Mouse (Mus musculus) G1E-ER4 (cell line): ENCODE measurements around the gene Ppp5c. TPM values are rescaled to one million over a fixed set of nuclear protein-coding genes. Genes with fewer than 3 reads are reported as not detected.

ENCODE experiments used
- GATA1 ChIP-seq: IDR thresholded peaks from one replicate; pipeline ENCODE4 v1.8.0; 2012; ENCODE audit warnings: low read length, inconsistent platforms
- polyA plus RNA-seq: library from polyadenylated mRNA; stranded (reverse); fragments of >175 nt; gene quantifications from 2 replicates; pipeline ENCODE4 v1.2.3, GENCODE M21; 2012

Gene Ppp5c
- polyA plus RNA-seq, 1 experiment, result 165 TPM

GRCm38 (mm10) chr7:17002375-17003195 is 25.1 kb downstream of the Ppp5c start:
- TF ChIP-seq GATA1, result no peak

- TF ChIP-seq GATA1, result no peak
These were observed 28.1 kb downstream of the Ppp5c start for GRCm38 (mm10) chr7:16999650-17000049.

- TF ChIP-seq GATA1, result no peak
These were observed 28.5 kb downstream of the Ppp5c start for GRCm38 (mm10) chr7:16999233-16999632.

DNA sequence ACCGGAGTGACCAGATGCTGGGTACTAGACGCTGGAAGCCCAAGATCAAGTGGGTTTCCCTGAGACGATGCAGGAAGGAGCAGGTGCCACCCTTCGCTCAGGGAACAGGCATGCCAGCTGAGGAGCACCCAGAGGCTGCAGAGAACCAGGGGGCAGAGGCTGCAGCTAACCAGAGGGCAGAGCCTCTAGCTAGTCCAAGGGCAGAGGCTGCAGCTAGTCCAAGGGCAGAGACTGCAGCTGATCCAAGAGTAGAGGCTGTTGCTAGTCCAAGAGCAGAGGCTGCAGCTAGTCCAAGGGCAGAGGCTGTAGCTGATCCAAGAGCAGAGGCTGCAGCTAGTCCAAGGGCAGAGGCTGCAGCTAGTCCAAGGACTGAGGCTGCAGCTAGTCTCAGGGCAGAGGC is 32.4 kb downstream of the Ppp5c start:
- TF ChIP-seq GATA1, result no peak

DNA sequence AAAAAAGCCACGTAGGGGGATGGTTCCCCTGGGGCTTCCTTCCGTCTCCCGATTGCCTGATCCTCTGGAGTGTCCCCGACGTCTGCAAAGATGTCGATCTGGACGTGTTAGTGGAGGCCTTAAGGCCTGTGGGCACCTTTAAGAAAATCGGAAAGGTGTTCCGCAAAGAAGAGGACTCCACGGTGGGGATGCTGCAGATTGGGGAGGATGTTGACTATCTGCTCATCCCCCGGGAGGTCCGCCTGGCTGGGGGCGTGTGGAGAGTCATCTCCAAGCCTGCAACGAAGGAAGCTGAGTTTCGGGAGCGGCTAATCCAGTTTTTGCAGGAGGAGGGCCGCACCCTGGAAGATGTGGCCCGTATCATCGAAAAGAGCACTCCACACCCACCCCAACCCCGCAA is 33.3 kb downstream of the Ppp5c start:
- TF ChIP-seq GATA1, result no peak

DNA sequence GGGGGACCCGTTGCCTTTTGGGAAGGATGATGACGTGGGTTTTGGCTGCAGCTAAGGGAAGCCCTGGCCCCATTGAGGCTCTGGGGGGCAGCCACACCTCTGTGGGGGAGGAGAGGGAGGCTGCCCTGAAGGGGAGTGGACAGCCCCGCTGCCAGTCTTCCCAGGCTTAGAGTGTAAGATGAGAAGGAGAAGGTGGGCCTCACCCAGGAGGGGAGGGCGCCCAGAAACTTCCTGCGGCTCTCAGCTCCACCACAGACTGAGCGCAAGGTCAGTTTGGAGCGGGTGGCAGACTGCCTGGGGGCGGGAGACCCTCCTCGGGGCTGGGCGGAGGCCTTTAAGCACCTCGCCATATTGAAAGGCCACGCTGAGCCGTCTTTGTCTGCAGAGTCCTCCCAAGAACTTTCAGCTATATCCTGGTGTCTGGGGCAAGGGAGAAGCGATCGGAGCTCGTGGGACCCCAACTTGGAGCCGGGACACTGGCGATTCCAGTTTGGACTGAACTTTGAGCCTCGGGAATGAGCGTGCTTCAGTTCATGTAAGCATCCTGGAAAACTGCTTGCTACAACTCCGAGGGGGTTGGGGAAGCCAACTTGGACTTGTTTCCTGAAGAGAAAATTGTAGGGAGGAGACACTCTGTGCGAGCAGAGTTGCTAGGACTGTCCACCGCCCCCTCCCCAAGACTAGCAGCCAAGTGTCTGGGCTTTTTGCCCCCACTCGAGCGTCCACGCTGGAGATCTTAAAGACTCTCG is 33.9 kb downstream of the Ppp5c start:
- no peak for TF ChIP-seq GATA1

DNA sequence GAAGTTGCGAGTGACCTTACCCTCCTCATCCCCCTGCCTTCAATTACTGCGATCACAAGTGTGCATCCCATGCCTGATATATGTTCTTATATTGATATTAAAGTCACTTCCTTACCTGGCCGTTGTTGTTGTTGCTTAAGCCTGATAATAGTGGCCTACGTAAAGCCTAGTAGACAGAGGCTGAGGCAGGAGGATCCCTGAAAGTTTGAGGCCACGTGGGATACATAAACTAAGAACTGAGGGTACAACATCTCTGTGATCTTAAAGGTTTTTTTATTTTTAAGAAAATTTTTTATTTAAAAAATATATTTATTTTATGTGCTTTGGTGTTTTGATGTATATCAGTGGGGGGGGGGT is 35.3 kb downstream of the Ppp5c start, which contains the start of gene Ccdc8:
TSS of gene Ccdc8 (plus strand) at position 258 of the 357 bp plus-strand sequence.
- no peak for TF ChIP-seq GATA1

GRCm38 (mm10) chr7:16991681-16992450 is 35.9 kb downstream of the Ppp5c start:
- TF ChIP-seq GATA1, result no peak

DNA sequence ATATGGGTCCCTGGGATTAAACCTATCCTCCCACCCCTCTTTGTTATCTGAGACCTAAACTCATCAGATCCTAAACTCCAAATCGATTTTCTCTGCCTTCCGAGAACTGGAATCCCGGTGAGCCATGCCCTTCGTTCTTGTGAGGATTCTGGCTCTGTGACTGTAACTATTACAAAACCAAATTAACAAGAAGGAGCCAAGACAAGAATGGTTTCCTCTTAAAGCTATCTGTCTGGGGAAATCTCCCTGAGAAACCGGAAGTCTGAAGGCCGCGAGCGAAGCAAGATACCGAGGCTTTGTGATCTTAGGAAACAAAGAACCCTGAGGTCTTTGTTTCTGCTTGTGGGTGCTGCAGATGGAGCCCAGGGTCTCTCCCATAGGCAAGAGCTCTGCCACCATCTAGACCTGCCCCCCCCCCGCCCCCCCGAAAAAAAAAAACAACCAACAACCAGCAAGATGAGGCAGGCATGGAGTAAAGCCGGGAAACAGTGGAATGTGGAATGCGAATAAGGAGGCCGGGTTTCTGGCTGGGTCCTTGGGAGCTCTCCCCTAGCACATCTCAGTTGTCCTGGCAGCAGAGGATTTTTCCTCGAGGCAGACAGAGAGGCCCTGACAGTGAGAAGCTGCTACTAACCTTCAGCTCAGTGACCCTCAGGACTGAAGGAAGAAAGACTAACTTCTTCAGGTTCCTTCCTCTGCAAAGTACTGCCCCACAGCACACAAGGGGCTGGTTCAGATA is 37.5 kb downstream of the Ppp5c start:
- no peak for TF ChIP-seq GATA1

DNA sequence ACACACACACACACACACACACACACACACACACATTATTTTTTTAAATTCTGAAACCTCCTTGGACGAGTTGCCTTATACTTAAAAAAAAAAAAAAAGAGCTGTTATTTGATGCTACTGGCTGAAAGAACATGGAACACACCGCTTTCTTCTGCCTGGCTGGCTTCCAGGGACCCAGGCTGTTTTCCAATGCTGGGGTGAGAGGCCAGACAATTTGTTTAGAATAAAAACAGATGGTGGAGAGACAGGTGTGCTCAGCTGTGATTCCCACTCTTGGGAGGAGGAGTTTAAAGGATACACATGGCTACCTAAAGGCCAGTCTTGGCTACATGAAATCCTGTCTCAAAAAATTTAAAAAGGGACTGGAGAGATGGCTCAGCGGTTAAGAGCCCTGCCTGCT is 39.3 kb downstream of the Ppp5c start:
- no peak for TF ChIP-seq GATA1

- no peak for TF ChIP-seq GATA1
These were observed 40.1 kb downstream of the Ppp5c start for GRCm38 (mm10) chr7:16987541-16988149.

DNA sequence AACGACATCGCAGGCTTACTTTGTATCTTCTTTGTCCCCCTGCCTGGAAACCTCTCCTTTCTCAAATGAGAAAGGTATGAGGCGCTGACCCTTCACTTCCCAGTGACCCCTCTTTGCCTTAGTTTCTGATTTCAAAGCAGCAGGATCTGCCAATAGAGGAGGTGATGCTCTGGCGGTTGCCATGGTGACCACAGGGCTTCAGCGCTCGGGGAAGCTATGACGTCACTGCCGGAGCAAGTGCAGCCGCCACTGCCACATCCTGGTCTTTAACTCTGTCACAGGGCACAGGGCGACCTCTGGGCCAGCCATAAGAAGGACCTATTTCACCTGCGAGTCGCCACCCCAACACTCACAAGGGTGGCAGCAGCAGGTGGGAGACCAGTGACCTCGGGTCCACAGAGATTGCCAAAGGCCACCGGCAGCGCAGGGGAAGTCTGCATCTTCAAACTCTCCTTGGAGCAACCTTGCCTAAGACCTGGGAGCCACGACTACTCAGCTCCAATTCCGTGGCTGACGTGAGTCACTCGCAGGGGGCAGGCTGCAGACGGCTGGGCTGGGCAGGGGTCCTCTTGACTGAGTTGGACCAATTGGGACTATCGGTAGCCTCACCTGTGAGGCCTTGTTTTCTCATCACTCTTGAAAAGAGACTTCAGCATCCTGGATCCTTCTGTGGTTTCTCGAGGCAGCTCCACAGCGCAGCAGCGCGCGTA is 44.7 kb downstream of the Ppp5c start, which contains the start of gene Gm42372:
TSS of gene Gm42372 (plus strand) at position 228 of the 710 bp plus-strand sequence.
- TF ChIP-seq GATA1, result no peak

- no peak for TF ChIP-seq GATA1
These were observed 47.4 kb downstream of the Ppp5c start for GRCm38 (mm10) chr7:16980348-16980747.

- TF ChIP-seq GATA1, result no peak
These were observed 49.1 kb downstream of the Ppp5c start for GRCm38 (mm10) chr7:16978593-16978992.
